Mouse (Mus musculus) layer of hippocampus, adult 11-12 months (tissue): ENCODE measurements around the gene Tsc22d3.
"Not testable (repeated sequence)": the region's sequence is repeated elsewhere in the genome, so short reads cannot be mapped to it uniquely, and the experiment has no call there.

Experiments
- DNase-seq: peaks from one replicate; pipeline ENCODE4 v3.0.0; 2022; ENCODE audit warnings: low spot score

Gene Tsc22d3

DNA sequence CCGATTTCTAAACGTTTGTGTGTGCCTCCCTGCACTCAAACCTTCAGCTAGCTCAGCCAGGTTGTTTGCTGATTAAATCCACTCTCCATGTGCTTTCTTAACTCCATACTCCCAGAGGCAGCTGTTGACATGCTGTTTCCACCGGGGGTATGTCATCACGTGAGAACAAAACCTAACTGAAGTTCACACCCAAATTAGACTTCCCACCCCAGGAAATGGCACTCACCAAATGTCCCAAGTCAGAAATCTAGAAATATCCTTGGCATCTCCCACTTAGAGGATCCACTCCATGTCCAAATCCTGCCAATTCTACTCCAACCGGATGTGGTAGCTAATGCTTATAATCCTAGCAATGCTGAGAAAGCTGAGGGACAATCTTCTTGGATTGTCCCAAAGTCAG lies 100.2 kb downstream of the Tsc22d3 start:
- DNase-seq = no peak

DNA sequence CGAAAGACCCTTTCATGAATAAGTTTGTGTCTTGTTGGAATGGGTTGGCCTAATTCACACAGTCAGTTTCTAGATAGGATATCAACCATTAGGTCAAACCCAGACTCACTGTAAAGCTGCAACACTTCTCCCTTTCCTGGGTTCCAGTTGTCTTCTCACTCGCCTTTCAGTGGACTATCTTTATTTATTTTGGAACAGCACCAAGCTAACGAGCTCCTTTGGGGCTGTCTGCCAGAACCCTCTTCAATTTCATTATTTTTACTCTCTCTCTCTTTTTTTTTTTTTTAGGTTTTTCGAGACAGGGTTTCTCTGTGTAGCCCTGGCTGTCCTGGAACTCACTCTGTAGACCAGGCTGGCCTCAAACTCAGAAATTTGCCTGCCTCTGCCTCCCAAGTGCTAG lies 102.0 kb downstream of the Tsc22d3 start:
- DNase-seq = not testable (repeated sequence)

DNA sequence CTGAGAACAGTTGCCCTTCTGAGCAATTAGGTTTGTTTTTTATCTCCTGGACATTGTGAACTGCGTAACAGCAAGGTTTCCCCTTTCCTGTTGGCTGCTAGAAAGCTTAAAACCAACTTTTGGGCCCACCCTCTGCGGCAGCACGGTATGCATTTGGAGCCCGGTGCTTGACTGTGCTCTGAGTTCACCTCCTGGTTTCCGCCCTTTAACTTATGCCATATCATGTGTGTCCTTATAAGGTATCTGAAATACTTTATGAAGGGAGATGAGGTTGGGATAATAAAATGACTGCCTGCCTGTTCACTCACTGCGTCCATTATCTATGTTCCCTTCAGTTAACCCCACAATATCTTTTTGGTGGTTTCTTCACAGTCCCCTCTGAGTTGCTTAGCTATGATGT lies 106.3 kb downstream of the Tsc22d3 start:
- no peak for DNase-seq

DNA sequence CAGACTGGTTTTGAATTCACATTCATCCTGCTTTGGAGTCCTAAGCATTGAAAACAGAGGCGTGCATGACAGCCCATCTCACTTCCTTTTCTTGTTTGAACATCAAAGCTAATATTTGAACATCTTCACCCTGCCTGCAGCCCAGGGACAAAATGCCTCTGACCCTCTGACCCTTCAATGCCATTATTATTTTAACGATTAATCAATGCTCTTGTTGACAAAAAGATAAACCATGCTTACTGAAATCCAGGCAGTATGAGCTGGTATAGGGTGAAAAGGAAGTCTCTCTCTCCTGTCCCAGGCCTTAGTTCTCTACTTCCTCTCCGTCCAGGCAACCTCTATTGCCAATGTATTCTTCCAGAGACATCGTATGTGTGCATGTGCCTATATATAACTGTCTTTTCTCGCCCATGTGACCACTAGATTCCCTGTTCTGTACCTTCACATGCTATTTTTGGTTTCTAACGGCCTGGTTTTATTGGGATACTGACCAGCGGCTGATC lies 106.9 kb downstream of the Tsc22d3 start:
- no peak for DNase-seq

DNA sequence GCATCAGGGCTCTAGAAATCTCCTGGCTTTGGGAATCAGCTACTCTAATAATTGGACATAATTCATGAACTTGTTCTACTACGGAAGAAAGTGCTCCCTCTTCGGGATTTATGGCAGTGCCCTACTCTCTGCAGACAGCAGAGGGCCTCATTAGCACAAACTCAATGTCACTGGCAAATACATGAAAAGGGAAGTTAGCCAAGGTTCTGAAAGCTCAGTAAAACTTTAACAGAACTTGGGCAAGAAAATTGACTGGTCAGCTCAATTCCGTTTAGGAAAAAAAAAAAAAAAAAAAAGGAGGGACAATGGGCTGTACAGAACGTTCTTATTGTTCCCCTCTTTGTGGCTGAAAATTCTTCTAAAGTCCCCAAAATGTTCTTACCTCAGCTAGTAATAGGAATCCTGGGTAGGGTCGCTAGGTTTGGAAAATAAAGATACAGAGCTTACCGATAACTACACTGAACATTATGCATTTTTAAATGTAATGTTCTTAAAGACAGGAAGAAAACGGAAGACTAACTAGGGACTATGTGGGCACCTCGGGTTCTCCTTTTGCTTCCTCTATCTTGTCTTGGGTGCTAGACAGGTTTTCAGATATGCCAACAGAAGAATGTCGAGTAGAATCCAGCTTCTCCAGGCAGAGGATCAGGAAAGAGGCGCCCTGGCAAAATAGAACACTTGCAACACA lies 108.4 kb downstream of the Tsc22d3 start:
- peak; percentile 43 for DNase-seq

DNA sequence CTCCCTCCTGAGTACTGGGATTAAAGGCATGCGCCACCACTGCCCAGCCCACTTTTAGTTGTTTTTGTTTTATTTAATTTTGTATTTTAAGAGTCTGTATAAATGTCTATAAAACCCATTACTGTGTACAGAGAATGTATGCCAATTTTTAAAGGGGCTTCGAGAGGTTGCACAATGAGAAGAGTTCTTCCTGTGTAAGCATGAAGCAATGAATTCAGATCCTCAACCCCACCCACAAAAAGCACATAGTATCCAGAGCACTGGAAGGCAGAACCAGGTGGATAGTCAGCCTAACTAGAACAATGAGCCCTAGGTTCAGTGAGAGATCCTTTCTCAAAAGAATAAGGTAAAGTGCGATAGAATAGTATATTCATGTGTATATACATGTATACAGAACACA lies 110.3 kb downstream of the Tsc22d3 start:
- DNase-seq = no peak
